Mouse (Mus musculus) NIH3T3 (cell line): ENCODE results near the gene Rasgef1b.

Source experiments
- DNase-seq: peaks from one replicate; pipeline ENCODE4 v3.0.0-alpha.2; 2012; ENCODE audit warnings: low read depth

Gene Rasgef1b

DNA sequence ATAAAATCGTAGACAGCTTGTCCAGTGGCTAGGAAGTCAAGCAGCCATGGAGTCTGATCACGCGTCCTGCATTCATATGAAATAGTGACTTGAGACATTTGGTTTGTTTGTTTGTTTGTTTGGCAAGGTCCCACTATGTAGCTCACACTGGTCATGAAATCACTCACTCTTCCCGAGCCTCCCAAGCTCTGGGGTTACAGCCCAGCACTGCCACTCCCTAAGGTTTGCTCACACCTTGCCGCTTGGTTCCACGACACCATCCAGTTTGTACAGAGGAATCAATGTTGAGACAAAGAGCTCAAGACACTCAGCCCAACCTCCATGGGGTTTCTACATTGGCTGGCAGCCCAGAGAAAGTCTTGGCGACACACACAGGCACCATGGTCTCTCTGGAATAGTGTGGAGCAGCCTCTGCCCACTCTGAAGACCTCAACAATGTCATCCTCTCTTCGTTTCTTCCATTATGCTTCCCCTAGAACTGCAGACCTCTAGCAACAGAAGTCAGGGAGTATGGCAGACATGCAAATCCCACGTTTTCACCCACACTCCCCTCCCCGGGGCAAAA, 436.5 kb downstream of the Rasgef1b start:
- DNase-seq: peak; percentile 25

DNA sequence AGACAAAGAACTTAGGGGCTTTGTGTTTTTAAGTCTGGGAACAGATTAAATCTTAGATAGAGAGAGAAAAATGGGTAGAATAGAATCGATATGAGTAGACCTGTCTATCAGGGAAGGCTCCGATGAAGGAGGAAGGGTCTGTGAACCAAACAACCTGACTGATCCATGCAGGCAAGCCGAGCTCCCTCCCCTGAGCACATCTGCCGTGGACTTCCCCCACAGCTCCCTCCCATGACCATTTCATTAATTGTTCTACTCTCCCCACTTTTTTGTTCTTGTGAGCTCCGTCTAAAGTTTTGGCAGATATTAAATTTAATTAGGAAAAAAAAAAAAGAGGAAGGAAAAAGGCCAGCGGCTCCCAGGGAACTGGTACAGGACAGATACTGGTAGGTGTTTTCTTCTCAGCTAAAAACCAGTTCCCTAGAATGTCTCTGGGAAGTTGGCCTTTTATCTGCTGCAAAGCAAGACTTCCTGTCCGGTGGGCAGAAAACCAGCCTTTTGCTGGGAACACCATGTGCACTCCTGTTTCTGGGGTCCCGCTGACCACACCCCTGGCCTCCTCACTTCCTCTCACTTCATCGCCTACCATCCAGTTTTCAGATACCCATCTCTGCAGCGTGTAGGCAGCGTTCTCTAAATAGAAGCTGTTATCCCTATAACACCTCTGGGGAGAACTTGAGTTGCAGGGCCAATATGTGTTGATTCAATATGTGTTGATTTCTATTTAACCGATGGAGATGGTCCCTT, 437.6 kb downstream of the Rasgef1b start:
- no peak for DNase-seq

DNA sequence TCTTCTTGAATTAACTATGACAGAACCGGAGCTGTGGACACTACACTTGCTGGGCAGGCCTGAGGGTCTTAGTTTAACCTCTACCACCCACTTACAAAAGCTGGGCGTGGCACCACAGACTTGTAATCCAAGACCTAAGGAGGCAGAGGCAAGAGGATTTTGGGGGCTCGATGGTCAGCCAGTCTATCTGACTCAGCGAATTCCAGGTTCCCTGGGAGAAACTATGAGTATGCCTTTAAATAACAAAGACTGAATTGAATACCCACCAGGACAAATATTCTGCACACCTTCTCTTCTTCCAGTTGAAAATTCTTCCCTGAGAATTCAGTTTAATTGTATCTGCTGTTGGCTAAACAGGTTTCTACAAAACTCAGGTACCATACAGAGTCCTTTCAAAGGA, 440.6 kb downstream of the Rasgef1b start:
- DNase-seq: no peak

DNA sequence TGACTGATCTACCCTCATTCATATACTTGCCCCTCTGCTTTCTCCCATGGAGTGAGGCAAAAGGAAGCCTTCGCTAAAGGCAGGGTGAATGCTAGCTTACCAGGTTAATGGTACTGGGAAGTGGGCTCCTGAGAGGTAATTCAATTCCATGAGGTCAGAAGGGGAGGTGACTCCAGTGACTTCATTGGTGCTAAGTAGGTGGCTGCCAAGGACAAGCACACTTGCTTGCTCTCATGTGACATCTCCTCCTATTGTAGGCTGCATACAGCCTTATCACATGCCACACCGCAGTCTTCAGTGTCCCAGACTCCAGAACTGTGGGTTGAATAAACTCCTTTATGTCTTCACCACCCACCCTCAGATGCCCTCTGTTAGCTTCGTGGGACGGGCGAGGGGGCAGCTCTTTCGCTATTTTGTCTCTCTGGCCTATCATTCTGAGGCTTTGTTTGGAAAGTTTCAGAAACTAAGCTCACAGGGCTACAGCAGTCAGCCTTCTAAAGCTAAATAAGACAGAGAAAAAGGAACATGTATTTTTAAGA, 441.1 kb downstream of the Rasgef1b start:
- DNase-seq: no peak

DNA sequence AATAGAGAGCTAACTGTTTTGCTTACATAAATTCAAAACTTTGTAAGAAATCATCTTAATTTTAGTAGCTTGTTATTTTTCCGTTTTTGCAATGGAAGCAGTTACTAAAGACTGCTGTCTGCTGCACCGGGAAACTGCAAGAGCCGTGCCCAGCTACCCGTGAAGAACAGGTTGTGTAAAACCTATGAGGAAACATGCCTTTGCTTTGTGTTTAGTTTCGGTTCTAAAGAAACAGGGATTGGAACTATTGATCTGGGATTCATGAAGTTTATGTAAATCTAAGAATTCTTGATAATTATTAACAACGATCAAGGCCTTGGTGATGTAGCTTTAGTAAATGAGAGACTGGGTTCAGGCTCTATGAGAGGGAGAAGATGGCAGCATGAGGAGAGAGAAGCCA, 442.3 kb downstream of the Rasgef1b start:
- DNase-seq: no peak

DNA sequence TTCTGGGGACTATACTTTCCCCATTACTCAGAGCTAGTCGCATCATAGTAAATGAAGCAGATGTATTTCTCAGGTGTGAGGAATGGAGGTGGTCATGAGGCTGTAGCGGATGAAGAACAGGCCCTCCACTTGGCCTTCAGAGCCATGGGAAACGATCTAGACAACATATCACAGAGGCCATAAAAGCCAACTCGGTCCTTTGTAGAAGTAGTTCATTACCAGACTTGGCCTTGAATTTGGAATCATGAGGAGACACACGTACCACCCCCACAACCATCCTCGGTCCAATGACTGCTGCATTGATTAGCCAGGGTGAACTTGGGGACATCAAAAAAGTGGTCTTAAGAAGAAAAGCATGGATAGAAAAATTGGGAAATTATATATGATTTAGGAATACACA, 442.8 kb downstream of the Rasgef1b start:
- no peak for DNase-seq

DNA sequence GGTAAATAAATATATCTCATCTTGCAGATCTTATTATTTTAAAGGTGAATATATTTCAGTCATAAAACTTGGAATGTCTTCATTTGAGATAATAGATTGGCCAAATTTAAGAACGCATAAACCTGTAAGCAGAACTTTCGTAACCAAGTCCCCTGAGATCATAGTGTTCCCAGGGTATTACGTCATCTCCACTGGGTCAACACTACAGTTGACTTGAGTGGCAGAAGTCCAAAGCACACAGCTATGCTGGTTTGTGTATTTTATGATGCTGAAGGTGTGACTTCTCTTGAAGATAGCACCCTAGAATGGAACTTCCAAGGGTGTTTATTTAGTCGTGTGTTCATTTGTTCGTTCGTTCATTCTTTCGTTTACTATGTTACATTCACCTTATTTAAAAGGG, 444.5 kb downstream of the Rasgef1b start:
- peak; percentile 34 for DNase-seq

DNA sequence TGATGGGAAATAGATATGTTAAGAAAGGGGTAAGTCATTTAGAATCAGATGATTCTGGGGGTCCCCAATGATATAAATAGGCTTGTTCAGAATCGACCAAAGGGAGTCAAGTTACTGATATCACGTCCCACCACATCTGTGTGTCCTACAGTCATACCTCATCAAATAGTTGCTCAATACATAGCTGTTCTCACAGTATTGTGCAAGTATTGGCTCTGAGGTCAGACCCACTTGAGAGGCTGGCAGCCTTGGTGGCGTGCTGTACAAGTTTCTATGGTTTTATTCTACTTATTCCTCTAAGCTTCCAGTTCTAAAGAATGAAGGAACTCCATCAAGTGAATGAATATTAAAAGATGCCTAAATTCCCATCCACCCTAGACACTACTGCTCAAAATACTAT, 445.2 kb downstream of the Rasgef1b start:
- no peak for DNase-seq

DNA sequence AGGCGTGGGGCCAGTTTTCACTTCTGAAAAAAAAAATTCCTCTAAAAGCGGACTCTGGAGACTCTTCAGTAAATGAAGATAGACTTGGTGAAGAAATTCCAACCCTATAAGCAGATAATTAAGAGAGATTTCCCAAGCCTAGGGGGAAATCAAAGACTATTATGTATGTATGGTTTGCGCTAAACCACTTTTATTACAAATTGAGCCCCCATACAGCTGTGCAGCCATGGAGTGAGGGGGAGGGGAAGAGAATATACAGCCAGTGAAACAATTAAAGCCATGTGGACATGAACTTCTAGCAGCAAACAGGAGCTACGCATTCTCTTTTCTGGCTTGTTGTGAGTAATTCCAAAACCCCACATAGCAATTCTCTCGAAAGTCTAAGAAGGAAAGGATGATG, 448.3 kb downstream of the Rasgef1b start:
- DNase-seq: no peak

DNA sequence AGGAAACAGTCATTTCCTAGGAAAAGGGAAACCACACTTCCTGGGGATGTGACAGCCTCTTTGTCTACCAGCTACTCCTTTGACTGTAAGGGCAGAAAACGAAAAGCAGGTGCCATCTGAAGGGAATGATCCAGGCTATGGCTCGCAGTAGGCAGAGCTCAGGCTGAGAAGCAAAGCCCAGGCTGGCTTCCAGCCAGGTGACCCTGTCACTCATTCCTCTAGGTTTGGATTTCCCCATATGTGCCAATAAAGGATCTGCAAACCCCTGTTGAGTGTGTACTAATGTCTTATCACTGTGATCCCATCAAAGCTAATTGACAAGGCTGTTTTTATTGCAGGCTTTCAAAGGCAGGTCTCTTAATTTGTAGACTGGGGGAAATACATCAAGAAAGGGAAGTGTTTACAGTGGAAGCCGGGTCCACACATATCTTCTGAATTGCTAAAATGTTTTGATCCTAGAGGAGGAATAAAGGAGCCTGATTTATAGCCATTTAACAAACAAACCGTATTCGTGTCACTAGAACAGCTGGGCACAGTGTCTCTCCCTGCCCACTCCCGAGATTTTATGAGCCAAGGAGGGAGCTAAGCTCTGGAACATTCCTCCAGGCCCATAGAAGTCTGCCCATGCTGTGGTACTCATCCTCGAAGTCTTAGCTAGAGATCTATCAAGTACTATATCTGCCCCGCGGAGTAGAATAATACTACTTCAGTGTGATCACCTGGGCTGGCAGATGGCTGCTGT, 449.7 kb downstream of the Rasgef1b start:
- DNase-seq: peak; percentile 17

DNA sequence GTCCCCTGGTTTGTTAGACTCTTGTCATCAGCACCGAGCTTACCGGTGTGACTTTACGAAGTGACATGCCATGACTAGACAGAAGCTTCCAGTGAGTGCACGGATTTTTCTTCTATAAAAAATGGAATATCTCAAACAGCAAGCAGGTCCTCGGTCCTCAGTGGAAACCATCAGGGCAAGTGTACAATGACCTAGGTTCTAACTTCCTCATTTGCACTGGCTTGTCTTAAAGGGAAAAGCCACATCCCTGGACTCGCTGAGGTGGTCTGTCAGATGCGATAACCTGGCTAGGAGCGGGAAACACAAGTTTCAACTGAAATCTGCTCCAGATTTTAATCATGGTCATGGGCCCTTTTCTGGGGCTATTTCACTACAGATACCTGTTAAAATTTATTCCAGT, 450.5 kb downstream of the Rasgef1b start:
- DNase-seq: no peak

DNA sequence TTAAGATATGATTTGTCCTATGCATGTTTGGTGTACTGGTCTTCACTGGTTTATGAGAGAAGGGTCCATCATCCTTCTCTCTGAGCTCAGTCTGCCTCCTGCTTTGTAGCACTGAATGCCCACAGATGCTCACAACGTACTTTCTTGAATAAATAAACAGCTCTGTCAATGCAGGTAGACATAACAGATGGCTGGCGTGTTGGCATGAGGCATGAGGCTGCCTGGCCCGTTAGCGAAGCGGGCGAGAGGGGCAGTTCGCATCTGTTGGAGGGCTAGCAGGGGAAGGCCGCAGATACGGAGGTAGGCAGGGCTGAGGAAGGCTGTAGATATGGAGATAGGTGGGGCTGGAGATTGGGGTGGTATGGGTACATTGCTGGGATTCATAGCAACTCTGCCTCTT, 451.3 kb downstream of the Rasgef1b start:
- DNase-seq: no peak

DNA sequence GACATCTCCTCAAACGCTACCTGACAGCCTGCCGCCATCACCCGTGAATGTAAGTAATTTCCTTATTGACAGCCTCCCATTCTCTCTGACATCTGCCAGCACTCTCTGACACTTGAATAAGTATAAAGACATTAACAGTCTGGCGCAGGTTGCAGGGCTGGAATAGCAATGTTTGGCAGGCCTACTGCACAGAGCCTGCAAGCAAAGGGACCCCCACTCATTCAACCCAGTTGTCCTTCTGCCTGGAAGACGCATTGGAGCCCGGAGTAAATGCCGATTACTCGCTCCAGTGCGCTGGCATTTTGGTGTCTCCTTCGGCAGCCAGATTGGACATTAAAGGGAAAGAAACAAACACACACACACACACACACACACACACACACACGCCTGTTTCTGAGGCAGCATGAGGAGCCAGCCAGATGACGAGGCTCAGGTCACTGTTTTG, 454.7 kb downstream of the Rasgef1b start:
- DNase-seq: no peak

DNA sequence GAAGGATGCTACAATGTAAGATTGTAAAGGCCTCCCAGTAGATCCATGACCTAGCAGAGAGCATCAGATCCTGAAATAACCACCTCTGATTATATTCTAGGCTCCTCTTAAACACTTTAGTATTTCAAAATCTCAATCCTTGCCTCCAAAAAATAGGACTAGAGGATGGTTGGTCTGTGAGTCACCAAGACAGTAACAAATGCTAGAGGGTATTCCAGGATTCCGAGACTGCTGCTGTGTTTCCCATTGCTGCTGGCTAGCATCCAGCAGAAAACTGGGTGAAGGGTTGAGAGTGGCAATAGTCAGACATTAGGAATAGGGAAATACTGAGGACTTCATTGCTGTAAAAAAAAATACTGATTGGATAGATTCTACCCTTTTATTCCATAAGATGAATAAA, 457.3 kb downstream of the Rasgef1b start:
- DNase-seq: peak; percentile 82

DNA sequence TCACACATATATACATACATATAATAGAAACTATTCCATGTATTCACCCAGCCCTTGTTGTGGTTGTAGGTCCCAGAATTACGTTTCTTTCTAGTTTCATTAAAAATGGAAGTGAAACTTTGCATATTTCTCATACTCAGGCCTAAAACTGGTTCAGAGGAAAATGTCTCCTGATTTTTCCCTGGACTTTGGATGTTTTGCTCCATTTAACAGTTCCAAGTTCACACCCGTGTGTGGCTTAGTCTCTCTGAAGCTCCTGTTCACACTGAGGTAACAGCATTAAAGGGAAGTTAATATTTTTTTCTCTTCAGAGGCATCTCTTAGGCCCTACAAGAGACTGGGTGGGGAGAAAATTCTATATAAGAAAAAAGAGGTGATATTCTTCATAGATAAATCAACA, 459.7 kb downstream of the Rasgef1b start:
- no peak for DNase-seq

DNA sequence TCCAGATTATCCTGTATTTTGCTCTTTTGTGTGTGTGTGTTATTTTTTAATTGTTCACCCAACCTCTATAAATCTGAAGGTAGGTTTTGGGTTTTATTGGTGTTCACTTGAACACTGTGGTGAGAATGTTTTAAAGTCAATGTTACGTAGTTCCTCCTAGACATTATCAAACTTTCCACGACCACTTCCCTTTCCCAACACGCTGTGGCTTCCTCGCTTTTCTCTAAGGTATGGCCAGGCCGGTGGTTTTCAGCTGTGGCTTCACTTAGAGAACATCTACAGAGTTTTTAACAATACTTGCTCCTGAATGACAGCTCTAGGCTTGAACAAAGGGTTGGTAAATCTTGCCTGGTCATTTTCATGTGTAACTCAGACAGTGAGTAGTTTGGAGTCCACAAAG, 461.5 kb downstream of the Rasgef1b start:
- DNase-seq: no peak

DNA sequence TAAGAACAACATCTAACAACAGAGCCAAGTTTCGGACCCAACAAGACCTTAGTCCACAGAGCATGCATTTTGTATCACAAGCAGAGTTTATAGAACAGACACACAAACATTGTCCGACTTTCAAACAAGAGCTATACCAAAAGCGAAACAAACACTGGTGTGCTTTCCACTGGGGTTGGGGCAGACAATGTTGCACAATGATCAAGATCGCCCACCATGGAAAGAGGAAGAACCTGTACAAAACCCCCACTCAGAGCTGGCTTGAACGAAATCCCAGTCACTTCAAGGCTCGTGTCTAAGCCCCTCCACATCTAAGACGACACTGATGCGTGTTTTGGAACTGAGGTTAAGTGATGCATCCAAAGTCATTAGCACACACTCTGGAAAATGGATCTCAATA, 462.6 kb downstream of the Rasgef1b start:
- no peak for DNase-seq

DNA sequence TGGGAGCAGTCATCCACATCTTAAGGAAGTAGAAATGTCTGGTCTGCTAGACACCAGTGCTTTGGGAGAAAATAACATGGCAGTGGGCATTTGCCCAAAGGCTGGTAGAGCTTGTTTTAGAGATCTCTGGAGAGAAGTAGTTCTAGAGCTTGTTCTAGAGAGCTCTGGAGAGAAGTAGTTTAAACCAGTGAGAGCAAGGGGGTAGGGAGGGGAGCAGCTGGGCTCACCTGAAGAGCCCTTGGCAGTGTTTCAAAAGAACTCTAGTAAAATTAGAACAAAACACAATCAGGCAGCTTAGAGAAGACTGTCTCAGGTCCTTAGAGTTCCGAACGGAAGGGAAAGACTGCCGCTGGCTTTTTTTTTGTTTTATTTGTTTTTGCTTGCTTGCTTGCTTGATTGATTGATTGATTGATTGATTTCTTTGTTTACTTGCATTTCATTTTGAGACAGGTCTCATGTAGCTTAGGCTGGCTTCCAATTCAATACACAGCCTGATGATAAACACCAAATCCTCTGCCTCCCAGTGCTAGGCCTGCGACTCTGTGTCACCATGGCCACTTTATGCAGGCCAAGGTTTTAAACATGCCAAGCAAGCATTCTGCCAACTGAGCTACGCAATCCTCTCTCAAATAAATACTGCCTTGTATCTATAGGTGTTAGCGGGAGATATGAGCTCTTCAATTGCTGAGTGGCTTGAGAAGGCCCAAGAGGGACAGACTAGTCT, 466.5 kb downstream of the Rasgef1b start:
- DNase-seq: no peak

DNA sequence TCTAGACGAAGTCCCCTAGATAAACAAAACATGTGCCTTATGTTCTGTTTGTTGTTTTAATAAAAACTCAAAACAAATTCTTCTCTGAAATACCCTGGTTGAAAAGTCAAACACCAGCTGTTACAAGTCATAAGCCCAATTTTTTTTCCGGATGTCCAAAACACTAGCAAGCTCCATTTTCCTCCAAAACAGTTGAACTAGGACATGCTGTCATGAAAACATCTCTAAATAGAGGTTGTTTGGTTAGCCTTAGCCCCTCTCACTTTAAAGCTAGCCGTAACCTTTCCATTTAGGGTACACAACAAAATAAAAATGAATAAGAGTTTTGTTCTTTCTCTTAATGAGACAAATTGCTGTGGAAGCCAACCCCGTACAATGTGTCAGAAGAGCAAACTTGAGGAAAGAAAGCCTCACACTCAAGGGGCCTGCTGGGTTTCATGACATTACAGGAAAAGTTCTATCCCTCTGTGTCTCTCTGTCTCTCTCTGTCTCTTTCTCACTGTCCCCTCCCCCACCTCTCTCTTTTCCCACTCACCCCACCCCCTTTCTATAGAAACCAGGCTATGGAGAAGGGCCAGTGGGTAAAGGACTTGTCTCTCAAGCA, 467.6 kb downstream of the Rasgef1b start:
- no peak for DNase-seq

DNA sequence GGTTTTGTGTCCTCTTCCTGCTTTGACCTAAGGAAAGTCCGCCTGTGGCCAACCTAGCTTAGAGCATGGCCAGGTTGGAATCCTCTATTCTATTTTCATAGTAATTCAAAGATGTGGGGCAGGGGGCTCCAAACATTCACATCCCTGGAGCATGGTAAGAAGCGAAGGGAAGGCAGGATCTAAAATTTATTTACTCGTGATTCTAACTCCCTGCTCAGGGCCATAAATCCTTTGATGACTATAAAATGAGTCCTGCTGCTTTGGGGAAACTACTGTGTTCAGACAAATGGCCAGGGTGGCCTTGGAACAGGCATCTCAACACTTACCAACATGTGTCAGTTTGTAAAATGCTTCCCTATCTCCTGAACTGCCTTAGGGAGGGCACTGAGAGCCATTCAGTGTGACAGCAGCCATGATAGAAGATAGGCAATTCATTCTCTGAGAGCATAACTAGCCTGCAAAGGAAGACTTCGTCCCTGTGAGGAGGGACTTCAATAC, 470.8 kb downstream of the Rasgef1b start:
- DNase-seq: no peak

DNA sequence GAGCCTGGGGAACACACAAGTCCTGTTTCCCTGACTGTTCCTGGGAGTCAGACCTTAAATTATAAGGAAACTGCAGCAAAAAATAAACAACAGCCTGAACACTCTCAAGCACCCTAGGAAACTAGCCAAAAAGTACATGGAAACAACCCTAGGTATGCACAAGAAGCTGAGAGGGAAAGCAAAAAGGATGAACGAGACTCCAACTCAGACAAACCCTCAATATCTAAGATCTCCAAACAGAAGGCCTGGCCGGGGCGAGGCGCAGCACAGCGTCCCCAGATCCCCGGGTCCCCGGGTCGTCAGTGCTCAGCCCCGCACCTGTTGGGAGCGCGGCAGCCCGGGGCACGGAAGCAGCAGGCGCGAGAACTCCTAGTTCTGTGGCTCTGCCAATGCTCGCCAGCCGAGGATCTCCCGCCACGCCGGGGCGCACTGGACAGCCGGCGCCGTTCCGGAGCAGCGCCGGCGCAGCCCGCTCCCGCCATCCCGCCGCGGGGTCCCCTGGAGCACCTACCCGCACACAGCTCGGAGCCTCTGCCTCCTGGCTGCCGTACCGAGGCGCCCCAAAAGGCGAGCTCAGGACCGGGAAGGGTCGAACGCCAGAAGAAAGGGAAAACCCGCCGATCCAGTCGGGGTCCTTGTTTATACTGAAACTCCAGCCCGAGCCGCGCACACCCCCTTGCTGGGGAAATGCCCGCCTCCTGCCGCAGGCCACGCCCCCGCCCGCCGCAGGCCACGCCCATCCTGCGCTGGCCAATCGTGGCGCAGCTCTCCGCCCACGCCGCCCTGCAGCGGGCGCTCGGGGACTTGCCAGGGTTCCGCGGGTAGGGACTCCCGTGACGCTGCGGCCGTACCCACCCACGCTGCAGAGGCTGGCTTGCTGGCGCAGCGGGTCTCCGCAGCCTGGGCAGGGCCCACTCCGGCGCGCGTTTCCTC, 476.4 kb downstream of the Rasgef1b start:
- DNase-seq: peak; percentile 91
